Mouse (Mus musculus) c-Kit-positive CD71-negative TER-119-negative erythroid progenitor cells, embryonic 14.5 days (primary cell): Measurements from ENCODE around the gene Lsm2.

Source experiments
- DNase-seq: peaks from one replicate; pipeline ENCODE4 v3.0.0-alpha.2; 2013; ENCODE audit warnings: low read depth

The Lsm2 gene

DNA sequence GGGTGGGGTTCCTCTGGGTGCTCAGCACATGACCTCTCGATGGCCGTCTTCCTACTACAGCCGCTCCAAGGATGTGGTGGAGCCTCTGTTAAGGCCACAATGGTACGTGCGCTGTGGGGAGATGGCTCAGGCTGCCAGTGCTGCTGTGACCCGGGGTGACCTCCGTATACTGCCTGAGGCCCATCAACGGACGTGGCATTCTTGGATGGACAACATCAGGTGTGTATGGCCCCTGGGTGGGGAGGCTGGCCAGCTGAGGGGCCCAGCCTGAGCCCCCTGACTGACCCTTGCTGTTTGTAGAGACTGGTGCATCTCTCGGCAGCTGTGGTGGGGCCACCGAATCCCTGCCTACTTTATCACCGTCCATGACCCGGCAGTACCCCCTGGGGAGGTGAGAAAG lies 30.8 kb downstream of the Lsm2 start:
- DNase-seq, result no peak

DNA sequence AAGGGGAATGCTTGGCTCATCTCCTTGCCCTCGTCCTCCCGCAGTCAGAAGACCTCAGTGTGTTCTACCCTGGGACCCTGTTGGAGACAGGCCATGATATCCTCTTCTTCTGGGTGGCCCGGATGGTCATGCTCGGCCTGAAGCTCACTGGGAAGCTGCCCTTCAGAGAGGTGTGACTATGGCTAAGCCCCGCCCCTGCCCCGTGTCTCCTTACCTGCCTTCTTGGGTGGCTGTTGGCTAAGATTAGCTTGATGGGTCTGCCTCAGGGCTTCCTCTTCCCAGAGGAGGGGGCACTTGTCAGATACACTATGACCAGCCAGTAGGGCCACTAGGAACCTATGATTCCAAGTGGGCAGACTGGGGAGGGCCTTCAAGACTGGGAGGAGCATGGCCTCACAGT lies 31.6 kb downstream of the Lsm2 start:
- DNase-seq, result no peak

DNA sequence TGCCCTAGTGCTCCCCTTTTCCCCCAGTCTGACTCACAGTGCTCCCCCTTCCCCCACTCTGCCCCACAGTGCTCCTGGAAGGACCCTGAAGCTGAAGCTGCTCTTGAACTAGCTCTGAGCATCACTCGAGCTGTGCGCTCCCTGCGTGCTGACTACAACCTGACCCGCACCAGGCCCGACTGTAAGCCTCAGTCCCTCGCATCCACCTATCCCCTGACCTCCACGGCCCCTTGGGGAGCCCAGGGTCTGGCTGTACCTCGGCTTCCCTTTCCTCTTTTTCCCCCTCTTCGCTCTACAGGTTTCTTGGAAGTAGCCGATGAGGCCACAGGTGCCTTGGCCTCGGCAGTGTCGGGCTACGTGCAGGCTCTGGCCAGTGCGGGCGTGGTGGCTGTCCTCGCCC lies 33.6 kb downstream of the Lsm2 start:
- no peak for DNase-seq

DNA sequence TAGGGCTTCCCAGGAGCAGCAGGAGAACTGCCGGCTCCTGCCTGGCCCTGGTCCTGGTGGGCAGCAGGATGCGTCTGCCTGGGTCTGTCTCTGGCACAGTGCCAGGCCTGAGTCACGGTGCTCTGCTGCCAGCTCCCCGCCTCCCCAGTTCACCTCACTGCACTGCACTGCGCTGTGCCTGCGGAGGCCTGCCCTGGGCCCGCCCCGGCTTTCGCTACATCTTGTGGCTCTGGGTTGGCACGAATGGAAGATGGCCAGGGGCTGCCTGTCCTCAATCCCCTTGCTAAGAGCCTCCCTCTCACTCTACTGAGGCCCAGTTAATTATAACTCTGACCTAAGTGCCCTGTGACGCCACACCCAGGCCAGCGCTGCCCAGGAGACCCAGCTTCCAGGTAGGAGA lies 34.7 kb downstream of the Lsm2 start, which contains the start of gene Vwa7:
Gene Vwa7, plus strand, starts transcription at position 204 of the 400 bp plus-strand sequence.
- no peak for DNase-seq

DNA sequence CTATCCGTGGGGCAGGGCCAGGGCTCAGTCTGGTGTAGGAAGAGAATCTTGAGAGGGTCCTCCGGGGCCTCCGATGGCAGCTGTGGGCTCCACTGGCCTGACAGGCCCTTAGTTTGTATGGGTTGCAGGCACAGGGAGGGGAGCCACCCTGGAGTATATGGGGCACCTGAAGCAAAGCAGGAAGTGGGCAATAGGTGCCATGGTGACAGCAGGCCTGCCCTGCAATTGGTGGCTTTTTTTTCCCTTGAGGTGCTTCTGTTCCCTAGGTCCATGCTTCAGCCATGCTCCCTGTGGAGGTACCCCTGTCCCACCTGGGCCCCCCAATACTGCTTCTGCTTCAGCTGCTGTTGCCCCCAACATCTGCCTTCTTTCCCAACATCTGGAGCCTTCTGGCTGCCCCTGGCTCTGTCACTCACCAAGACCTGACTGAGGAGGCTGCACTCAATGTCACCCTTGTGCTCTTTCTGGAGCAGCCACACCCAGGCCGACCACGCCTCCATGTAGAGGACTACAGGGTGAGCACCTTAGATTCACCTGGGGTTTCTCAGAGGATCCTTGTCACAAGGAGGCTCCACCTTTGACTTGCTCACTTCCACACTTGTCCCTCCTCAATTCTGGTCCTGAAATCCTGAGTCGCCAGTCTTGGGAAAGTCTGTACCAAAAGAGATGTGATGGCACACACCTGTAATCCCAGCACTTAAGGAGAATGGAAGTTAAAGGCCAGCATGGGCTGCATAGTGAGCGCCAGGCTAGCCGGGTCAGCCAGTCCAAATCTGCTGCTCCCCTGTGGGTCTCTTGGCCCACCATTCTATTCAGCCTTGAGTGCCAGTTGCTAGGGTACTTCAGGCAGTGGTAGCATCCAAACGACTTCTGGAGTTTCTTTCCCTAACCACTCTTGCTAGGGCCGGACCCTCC lies 35.4 kb downstream of the Lsm2 start:
- no peak for DNase-seq

DNA sequence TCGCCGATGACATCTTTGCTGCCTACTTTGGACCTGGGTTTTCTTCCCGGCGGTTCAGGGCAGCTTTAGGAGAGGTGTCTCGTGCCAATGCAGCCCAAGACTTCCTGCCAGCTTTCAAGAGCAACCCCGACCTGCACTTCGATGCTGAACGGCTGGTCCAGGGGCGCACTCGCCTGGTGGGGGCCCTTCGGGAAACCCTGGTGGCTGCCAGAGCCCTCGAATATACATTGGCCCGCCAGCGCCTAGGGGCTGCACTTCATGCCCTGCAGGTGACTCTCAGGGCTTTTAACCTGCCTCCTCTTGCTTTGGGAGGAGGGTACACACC lies 36.0 kb downstream of the Lsm2 start:
- DNase-seq, result no peak

DNA sequence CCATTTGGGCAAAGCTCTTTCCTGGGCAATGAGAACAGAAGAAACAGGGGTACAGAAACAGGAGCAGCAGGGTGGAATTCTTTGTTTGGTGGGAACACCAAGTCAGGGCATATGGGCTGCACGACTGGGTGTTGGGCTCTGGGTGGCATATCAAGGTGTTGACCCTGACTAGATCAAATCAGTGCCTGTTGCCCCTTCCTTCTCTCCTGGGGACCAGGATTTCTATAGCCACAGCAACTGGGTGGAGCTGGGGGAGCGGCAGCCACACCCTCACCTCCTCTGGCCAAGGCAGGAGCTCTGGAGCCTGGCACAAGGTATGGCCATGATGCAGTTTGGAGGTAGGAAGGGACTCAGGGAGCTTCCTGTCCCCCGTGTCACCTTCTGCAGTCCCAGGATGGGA lies 36.5 kb downstream of the Lsm2 start:
- no peak for DNase-seq

DNA sequence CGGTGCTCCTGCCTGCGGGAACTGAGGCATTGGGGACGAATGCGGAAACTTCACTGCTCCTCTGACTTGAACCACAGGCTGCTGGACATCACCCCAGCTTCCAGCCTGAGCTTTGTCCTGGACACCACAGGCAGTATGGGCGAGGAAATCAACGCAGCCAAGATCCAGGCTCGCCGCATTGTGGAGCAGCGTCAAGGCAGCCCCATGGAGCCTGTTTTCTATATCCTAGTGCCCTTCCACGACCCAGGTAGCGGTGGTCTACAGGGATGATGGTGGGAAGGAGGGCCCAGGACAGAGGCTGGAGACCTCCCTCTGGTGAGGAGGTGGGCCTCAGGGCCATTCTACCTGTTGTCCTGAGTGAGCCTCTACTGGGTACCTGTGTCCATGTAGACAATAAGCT lies 38.2 kb downstream of the Lsm2 start:
- DNase-seq, result no peak

DNA sequence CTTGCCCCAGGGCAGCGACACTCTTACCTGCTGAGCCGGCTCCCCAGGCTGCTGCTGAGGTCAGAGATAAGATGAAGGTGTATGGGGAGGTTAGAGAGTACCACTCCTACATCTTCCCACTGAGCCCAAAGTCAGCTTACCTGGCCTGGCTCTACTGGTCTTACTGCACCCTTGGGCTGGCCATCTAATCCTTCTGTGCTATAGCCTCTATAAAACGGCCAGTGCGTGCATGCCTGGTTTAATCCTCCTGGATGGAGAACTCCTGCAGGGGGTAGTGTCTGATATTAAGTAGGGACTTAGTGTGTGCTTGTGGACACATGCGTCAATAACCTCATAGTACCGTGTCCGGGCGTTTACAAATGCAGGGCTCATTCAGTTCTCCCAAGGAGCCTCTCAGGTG lies 38.9 kb downstream of the Lsm2 start:
- DNase-seq, result no peak

DNA sequence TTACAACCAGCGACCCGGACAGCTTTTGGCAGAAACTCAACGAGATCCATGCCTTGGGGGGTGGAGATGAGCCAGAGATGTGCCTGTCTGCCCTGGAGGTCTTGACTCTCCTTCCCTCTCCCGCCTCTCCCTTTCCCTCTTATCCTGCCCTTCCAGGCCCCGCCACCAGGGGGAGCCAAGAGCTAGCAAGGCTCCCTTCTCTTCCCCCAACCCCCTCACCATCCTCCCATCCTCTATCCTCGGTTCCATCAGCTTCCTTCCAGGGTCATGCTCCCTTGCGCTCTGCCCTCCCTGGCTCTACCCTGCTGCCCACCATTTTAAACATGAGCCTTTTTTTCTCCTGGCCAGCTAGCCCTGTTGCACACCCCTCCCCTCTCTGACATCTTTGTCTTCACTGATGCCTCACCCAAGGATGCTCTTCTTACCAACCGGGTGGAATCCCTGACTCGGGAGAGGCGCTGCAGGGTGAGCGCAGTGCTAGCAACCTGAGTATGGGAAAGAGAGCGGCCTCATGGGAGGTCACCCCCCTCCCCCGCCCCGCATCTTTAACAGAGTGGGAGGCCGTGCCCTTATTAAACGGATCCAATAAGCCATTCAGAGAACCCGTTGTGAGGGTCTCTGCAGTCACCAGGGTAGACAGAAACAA lies 39.6 kb downstream of the Lsm2 start:
- DNase-seq, result peak; percentile 85

DNA sequence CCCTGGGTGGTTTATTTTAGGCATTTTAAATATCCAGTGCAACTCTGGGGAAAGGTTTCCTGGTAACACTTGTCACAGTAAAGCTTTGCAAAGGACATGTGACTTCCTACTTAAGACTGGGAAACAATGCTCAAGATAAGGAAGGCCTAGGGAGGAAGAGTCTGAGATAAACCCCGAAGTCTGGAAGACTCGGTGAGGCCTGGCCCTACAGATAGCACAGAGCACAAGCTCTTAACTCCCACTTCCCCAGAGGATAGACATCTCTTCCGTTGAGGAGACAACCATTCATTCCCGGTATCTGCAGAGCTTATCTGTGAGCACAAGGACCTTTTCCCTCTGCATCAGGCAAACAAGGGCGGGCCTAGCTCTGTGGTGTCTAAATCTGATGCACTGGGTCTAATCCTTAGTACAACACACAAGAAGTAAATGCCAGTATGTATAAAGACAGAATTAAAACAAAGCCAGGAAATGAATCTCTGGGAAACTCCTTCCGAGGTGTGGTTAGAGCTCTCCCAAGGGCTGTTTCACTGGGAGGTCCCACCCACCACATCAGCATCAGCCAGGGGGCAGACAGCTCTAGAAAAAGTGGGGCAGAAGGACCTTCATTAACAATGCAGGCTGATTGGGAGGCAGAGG lies 40.3 kb downstream of the Lsm2 start:
- no peak for DNase-seq

DNA sequence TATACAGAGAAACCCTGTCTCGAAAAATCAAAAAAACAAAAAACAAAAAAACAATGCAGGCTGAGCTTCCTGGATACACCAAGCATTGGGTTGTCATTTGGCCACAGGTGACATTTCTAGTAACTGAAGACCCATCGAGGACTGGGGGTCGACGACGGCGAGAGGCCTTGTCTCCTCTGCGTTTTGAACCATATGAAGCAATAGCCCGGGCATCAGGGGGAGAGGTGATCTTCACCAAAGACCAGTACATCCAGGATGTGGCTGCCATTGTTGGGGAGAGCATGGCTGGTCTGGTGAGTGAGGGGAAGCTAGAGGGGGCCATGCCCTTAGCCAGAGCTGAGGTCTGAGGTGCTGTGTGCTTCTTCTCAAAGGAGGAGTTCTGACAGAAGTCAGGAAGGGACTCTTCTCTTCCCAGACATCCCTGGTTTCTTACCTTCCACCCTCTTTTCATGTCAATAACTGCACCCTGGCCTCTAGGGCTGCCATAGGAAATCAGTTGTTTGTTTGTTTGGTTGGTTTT lies 40.9 kb downstream of the Lsm2 start:
- no peak for DNase-seq

DNA sequence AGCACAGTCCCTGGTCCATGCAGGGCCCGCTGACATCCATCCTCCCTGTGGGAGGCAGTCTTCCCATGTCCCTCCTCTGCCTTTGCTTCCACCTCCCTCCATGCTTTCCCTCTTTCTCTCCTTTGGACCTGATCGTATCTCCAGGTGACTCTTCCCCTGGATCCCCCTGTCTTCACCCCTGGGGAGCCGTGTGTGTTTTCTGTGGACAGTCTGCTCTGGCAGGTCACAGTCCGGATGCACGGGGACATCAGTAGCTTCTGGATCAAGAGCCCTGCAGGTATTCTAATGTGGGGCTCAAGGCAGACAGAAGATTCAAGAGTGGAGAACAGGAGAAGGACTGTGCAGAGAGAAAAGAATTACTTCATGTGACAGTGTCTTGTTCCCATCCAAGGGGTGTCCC lies 41.6 kb downstream of the Lsm2 start:
- no peak for DNase-seq

DNA sequence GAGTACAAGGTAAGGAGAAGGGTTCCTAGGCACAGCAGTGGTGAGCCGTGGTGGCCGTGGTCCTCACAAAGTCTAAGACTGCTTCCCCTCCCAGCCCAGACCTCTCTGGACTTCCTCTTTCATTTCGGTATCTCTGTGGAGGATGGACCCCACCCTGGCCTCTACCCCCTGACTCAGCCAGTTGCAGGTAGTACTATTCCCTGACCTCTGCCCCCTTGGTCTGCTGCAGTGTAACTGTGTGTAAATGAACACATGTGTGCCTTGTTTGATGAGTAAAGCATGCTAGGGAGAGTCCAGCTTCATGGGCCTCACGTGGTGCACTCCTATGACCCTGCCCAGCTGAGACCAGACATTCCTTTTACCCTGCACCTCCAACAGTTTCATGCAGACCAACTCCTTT lies 42.1 kb downstream of the Lsm2 start:
- no peak for DNase-seq

DNA sequence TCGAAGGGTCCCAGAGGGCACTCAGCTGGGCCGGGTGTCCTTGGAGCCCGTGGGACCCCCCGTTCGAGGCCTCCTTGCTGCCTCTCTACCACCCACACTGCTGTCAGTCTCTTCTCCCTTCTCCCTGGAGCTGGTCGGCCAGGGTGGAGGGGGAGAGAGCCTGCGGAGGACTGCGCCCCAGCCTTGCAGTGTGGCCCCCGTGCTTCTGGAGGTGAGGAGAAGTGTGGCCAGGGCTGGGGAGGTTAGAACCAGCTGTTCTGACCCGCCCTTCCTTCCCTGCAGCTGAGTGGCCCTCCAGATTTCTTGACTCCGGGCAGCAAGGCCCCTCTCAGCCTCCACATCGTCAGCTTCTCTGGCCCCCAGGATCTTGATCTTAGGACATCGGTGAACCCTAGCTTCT lies 42.6 kb downstream of the Lsm2 start:
- DNase-seq, result no peak

DNA sequence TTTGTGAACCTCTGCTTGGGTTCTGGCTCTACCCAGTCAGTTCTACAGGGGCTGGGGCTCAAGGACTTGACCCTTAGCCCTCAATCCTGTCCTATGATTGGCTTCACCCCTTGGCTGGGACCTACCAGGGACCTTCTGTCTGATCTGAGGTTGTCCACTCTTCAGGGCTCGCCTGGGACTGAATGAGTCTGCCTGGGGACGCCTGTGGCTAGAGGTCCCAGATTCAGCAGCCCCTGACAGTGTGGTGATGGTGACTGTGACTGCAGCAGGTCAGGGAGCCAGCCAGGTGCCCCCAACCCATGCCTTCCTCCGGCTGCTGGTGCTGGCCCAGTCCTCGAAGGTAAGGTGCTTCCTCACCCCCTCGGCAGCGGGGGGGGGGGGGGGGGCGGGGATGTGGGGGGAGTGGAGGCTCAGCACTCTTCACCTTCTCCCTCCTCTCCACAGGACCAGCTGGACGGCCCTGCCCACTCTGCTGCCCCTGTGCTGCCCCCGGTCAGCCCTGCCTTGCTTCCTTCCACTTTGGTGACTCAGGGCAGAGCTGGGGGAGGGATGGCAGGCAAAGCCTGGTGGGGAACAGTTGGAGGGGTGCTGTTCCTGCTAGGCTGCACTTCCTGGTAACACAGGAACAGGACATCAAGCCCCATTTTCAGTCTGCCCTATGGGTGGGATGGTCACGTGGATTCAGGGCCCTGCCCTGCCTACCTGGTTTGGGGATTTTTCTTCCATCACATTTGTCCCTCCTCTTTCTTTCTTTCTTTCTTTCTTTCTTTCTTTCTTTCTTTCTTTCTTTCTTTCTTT lies 43.2 kb downstream of the Lsm2 start:
- no peak for DNase-seq

DNA sequence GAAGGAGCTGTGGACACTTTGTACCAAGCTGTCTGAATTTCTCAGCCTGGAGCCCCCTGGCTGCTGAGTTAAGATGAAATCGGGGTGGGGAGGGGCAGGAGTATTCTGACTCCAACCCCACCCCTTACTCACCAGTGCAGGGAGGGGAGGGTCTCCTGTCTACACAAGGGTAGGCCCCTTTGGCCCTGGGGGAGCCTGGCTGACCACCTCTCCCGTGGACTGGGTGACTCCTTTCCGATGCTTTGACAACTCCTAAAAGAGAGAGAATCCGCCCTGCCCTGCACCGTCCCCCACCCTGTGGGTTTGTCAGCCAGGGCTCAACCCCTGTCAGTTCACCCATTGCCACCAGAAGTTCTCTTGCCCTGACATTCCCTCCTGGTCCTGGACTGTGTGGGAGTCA lies 44.5 kb downstream of the Lsm2 start:
- no peak for DNase-seq

DNA sequence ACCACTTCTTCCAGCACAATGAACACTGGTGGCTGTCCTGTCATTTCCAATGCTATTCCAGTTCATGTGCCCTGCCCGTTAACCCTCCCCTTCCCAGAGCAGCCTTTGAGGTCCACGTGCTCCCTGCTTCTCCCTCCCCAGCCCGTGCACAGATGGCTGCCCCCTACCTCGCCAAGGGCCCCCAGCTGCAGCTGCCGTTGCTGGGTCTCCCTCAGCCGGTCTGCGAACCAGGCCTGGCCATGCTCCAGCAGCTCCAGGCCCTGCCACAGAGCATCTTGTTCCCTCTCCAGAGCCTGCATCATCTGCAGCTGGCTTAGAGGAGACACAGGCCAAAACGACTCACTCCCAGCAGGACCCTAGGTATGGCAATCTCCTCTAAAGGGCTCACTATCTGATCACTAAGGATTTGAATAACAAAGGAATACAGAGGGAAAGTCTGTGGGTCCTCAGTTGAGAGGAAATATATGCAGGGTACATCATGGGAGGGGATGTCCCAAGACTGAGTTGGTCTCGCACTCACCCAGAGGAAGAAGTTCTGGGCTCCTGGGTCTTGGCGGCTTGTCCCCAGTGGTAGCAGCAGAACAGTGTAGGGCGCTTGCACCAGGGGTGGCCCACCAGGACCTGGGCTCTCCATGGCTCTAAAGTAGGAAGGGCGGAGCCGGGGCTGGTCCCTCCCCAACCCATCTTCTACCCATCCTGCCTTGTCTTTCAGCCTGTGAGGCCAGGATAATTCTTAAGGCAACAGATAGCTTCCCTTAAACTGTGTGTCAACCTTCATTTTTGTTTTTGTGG lies 45.8 kb downstream of the Lsm2 start, which contains the start of gene Sapcd1:
Gene Sapcd1, minus strand, starts transcription at position 740 of the 792 bp plus-strand sequence.
- no peak for DNase-seq

DNA sequence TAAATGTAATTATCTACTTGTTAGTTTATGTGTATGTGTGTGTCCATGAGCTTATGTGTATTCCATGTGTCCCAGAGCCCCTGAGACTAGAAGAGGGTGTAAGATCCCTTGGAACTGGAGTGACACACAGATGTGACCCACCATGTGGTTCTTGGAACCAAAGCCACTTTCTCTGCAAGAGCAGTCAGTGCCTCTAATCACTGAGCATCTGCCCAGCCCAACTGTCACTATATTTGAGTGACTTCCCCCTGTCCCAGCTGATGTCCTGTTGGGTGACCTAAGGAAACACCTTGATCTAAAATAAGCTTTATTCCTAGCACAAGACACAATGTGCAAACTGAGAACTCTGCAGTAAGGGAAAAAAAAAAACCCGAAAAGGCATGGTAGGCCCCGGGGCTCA lies 46.7 kb downstream of the Lsm2 start:
- DNase-seq, result no peak

DNA sequence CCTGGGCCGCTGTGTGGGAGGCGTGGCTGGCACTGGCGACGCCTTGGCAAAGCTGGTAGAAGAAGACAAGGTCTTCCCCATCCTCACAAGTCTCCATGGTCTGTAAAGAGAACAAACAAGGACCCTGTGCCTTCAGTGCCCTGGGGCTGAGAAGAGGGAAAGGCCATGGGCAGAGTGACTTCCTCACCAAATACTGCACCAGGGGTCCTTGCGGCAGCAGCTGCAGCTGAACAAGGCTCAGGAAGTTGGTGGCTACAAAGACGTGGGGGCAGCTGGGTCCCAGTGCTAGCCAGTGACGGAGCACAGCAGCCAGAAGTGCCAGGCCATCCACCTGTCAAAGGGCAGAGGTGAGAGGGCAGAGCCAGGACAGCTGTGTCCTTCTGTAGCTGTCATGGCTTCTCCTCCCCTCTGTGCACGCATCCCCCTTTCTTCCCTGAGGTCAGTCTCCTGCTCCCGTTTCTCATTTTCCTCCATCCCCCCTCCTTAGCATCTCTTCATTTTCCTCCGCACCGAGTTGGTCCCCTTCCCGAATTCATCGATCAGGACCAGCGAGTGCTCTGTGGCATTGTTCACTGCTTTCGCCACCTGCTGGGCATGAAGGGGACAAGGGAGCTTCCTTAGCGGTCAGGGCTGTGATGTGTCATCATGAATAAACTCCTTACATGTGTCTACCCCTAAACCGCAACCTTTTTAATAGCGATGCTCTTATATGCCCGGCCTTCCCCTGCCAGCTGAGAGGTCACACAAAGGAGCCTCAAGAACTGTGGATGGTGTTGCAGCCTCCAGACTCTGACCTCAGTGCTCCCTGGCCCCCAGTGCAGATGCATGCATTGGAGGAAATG lies 48.2 kb downstream of the Lsm2 start:
- DNase-seq, result no peak
